Mouse (Mus musculus): Measurements from ENCODE around the gene Rab3c.

The Rab3c gene

DNA sequence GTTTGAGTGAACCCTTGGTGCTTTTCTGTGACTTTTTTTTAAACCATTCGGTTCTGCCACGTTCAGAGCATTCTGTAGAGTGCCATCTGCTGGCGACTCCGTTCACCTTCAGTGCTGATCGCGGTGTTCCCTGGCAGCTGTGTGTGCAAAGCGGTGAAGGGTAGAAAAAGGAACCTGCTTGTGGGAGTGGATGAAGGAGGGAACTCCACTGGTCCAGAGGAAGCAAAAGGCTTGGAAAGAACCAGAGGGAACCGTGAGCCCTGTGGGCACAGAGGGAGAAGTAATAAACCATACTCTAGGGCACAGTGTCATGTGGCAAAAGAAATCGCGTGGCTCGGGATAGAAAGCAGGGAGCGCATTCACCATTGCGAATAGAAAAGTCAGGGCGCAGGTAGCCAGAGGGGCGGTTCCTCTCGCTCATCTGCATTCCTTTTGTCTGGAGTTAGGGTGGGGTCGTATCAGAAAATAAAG lies 262.3 kb downstream of the Rab3c start:
- peak; percentile 89 for DNase-seq

GRCm38 (mm10) chr13:110012029-110012428 lies 268.8 kb downstream of the Rab3c start:
- DNase-seq, result no peak

DNA sequence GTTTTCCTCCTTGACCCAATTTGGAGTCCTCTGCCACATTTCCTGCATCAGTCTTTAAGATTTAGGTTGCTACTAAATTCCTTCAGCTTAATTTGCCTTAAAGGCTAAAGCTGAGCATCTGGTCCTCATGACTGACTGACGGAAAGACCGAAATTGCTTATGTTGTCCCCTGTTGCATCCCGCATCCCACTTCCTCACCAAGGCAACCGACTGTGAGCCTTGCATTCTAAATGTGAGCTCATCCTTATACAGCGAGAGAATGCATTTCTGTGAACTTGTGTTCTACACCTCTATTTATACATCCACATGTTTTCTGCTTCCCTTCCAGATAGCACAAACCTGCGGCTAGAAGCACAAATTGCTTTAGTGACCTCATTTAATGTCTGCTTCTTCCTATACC lies 269.9 kb downstream of the Rab3c start:
- DNase-seq, result no peak

GRCm38 (mm10) chr13:110008539-110008938 lies 272.3 kb downstream of the Rab3c start:
- DNase-seq, result no peak

DNA sequence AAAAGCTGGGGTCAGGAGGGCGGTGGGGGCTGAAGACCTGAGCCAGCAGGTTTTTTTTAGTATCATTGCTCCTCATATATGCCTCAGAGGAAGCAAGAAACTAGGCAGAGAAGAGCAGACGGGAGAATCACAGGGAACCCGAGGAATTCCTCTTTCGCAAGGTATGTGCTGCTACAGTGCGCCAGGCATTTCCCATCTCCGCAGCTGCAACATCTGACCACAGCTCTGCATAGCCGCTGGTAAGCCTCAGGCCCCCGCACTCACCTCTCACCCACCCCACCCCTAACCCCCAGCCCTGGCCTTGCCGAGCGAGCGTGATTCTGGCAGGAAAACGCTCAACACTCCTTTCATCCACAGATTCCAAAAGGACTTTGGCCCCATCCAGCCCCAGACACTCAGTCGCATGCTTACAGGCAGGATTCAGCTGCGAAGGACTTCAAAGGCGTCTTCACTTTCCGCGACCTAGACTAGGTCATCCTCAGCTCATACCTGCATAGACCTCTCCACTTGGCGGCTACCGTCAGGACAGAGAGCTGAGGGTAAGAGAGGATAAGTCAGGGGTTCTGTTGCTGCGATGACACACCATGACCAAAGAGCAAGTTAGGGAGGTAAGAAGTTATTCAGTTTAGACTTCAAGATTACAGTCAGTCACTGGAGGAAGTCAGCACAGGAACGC lies 274.6 kb downstream of the Rab3c start:
- DNase-seq, result no peak
